Mouse (Mus musculus): Measurements from ENCODE around the gene Gabra1.

The Gabra1 gene

GRCm38 (mm10) chr11:42182825-42183152 is at the start of gene Gabra1:
TSS of gene Gabra1 (minus strand) at chr11:42182930.
- DNase-seq (ENCODE audit: extremely low read depth, low read depth, low spot score), result no peak

DNA sequence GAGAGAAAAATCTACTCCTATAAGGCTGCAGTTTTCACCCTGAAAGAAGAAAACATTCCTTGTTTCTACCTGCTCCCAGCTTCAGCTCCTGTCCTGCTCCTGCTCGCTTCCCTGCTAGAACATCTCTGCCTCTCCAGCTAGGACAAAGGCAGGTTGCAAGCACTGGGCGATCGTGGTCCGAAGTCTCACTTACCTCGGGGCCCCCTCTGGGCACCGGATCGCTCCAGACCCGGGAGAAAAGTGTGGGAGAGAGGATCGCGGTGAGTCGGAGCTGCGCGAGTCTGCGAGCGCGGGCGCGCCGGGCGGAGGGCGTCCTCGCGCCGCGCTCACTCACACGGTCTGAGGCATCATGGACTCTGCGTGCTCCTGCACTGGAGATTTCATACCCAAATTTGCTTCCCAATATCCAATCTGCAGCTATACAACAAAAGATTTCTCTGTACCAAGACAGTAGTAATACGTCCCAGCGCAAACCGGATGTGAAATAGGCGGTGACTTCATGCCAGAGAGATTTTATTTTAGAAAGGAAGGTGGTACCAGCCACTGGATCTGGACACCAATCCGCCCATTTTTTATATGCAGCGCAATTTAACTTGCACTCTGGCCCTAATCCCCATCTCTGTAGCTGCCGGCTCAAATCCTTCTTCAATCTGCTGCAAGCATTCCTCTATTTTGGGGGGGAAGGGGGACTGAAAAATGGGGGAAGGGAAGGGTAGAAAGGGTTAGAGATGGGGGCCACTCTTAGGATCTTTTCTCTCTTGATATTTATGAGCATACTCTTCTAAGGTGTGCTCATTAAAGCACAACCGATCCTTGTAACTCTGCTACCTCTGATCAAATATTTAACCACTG is 531 bp downstream of the Gabra1 start:
- no peak for DNase-seq (ENCODE audit: extremely low read depth, low read depth, low spot score)

GRCm38 (mm10) chr11:42181426-42181825 is 1.3 kb downstream of the Gabra1 start:
- no peak for DNase-seq (ENCODE audit: extremely low read depth, low read depth, low spot score)

- no peak for DNase-seq (ENCODE audit: extremely low read depth, low read depth, low spot score)
Observed at GRCm38 (mm10) chr11:42179535-42179934, 3.2 kb downstream of the Gabra1 start.

DNA sequence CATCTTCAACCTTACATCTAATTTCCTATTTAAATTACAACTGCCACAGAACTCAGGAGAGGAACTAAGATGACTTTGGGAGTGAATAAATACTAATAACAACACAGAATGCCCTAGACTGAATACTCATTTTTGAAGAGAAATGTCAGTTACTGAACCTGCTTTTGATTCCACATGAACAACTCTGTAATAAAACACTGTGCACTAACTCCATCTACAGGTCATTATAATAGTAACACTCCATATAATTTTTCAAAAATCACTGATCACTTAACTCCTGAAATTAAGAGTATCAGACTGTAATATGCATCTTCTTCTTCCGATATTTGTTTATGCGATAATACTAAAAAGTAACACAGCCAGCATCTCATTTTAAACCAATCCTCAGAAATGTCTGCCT is 4.4 kb downstream of the Gabra1 start:
- no peak for DNase-seq (ENCODE audit: extremely low read depth, low read depth, low spot score)

DNA sequence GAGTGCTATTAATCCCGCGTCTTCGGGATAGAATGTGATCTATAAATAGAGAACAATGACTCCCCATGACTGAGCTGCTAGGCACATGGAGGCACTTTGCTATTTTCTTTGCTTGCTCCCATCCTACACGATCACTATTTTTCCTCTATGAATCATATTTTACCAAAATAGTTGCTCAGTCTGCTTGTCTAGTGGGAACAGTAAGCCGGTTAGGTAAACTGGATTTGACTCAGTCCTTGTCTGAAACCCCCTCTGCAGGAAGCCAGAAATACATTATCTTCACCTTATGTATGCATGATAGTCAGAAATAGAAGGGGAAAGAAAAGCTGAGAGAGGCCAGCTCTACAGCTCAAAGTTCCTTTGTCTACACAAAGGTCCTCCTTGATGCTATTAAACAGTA is 31.3 kb downstream of the Gabra1 start:
- DNase-seq (ENCODE audit: extremely low read depth, low read depth, low spot score), result no peak

DNA sequence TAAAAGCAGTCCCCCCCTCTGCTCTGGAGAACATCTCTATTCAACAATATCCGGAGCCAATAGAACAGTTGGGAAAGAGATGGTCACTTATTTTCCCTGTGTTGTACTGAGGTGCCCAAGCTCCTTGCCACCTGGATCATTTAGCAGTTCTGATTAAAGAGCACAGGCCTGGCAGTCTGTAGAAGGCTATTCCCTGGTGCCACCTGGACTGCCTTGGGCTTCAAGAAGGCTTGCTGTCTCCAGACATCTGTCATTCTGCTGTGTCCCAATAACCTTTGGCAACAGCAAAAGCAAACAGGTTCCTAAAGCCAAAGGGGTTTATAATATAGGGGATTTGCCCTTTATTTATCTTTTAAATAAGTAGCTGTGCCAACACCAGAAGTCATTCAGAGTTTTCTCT is 65.8 kb downstream of the Gabra1 start:
- DNase-seq (ENCODE audit: extremely low read depth, low read depth, low spot score), result no peak

DNA sequence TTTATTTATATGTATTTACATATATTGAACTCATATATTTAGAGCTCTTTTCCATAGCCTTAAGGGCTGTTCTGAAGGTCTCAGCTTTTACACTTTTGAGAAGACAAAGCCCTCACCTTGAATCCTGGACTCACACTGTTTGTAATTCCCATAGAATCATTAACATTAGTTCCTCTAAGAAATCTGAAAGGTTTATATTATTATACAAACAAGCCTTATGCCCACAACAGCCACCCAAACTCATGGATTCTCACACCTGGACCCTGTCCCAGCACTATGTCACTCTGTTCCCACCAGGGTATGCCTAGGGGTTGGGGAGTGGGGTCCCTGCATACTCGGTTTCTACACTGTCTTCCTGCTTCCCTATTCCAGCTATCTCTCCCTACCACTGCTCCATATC is 72.7 kb downstream of the Gabra1 start:
- no peak for DNase-seq (ENCODE audit: extremely low read depth, low read depth, low spot score)

DNA sequence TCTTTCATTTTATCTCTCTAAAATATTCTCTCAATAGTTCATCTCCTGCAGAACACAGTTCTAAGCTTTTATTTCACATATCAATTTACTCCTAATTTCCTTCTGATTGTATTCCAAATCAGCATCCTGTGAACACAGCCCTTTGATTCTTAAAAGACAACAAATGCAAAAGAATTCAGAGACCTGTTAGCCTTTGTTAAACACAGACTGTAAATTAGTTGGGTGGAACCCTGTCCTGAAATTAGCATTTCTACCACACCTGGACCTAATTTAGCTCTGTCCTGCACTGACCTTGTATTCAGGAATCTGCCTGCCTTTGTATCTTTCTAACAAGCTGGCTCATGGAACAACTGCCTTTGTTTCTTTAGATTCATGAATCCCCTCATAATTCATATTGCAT is 73.1 kb downstream of the Gabra1 start:
- DNase-seq (ENCODE audit: extremely low read depth, low read depth, low spot score), result no peak

DNA sequence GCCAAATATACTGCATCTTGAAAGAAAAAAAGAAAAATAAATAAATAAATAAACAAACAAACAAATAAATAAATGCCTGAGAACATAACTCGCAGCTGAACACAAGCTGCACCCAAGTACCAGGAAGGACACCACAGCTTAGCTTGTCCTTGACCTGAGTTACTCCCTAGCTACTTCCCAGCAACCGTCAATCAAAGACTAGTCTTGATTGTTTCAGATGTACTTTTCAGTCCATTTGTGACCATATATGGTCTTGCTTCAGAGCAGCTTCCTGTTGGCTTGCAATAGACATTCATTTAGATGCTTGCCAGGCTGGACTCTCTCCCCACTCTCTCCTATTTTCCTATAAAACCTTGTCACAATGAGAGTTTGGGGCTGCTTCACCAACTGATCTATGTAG is 87.2 kb downstream of the Gabra1 start:
- DNase-seq (ENCODE audit: extremely low read depth, low read depth, low spot score), result no peak
